Mouse (Mus musculus) layer of hippocampus, adult 18-20 months (tissue): Measurements from ENCODE around the gene Eif4a3. TPM values are rescaled to one million over a fixed set of nuclear protein-coding genes. Genes with fewer than 3 reads are reported as not detected.
"Not testable (repeated sequence)": the region's sequence is repeated elsewhere in the genome, so short reads cannot be mapped to it uniquely, and the experiment has no call there.

Source experiments
- DNase-seq, 2 experiments: peaks; one replicate each; pipeline ENCODE4 v3.0.0; 2022; ENCODE audit warnings: low spot score in 2 of 2
- total RNA-seq, 2 experiments: library from RNA; stranded (reverse); gene quantifications; 2 replicates each; pipeline ENCODE4 v1.2.3; 2021

Eif4a3 gene
- total RNA-seq, 2 experiments from 2014 or later = 92.8 to 97.8 TPM

DNA sequence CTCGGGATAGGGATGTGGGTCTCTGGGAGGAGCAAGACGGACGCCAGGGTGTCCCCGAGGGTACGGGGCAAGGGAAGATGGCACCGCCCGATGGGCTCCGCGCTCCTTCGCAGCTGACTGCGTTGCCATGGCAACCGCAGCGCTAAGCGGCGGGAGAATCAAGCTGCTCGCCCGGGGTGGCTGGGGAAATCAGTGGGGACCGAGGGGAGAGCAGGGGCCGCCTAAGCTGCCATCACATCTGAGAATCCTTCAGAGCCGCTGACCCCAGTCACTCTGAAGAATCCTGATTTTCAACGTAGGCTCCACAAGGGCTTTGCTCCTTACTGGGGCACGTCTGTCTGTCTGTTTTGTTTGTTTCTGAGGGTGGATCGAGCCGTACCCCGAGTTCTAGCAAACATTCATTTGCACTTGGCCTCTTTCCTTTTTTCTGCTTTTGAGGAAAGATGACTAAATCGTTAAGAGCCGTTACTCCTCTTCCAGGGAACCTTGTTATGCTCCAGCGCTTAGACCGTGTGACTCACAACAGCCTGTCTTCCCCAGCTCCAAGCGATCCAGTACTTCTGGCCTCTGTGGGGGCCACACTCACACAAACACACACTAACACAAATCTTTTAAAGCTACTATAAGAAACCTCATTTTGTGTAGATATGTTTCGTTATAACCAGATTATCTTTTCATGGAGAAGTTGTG is 502 bp upstream of the Eif4a3 start:
- DNase-seq = no peak

DNA sequence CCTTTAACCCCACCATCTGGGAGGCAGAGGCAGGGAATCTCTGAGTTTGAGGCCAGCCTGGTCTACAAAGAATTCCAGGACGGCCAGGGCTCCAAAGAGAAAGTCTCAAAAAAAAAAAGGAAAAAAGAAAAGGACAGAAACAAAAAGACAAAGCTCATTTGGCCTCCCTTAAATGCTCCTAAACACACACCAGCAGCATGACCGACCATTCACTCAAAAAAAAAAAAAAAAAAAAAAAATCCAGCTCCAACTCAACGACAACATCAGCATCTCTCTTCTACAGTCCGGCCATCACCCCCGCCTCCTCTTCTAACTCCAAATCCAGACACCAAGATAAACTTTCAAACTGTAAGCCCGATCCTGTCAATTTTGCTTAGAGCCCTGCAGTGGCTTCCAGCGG is 972 bp downstream of the Eif4a3 start:
- no peak for DNase-seq

DNA sequence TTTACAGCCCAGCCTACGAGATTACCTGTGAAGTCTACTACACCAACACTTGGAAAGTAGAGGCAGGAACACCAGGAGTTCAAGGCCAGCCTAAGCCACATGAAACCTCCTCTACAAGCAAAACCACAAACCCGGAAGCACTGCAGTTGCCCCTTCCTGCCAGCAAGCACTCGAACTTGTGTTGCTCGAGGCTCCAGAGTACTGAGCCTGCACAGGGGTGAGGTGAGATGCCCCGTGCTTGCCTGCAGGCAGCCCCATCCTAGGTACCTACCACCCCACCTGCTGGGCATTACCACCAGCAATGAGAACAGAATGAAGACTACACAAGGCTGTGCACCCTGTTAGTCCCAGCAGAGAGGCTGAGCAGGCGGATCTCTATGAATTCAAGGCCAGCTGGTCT is 1.9 kb downstream of the Eif4a3 start:
- DNase-seq = no peak

DNA sequence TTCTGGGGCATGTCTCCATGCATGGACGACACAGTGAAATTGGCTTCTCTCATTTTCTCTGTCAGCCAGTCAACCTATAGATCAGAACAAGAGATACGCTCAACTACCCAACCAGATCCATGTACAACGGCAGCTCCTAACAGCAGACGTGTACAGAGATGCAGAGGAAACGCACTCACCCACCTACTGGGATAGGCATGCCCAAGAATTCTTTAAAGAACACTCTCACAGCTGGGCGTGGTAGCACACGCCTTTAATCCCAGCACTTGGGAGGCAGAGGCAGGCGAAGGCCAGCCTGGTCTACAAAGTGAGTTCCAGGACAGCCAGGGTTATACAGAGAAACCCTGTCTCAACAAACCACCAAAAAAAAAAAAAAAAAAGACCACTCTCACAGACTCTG is 7.0 kb downstream of the Eif4a3 start:
- not testable (repeated sequence) for DNase-seq

DNA sequence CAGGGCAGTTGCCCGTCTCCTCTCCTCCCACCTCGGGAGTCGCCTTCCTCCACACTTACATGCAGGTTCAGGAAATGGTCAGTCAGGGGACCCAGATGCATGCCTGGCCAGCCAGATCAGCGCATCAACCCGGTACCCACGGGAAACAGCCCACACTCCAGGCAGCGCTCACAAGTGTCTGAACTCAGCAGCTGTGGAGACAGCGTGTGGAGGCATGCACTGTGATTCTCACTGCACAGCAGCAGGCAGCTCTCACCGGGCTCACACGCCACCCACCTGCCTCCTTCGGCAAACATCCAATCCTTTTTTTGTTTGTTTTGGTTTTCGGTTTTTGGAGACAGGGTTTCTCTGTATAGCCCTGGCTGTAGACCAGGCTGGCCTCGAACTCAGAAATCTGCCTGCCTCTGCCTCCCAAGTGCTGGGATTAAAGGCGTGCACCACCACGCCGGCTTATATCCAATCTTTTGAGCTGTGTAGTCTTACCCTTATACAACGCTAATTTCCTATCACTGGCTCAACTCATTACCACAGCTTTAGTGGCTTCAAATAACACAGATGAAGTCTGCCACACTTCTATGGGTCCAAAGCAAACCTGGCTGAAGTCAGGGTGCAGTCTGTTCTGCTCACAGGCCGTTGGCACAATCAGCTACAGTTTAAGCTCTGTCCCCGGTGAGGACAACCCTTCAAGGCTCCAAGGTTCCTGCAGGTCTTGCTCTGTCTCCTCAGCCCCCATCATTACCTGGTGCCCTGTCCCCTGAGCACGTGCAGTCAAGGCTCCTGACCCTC is 12.5 kb downstream of the Eif4a3 start:
- no peak for DNase-seq

DNA sequence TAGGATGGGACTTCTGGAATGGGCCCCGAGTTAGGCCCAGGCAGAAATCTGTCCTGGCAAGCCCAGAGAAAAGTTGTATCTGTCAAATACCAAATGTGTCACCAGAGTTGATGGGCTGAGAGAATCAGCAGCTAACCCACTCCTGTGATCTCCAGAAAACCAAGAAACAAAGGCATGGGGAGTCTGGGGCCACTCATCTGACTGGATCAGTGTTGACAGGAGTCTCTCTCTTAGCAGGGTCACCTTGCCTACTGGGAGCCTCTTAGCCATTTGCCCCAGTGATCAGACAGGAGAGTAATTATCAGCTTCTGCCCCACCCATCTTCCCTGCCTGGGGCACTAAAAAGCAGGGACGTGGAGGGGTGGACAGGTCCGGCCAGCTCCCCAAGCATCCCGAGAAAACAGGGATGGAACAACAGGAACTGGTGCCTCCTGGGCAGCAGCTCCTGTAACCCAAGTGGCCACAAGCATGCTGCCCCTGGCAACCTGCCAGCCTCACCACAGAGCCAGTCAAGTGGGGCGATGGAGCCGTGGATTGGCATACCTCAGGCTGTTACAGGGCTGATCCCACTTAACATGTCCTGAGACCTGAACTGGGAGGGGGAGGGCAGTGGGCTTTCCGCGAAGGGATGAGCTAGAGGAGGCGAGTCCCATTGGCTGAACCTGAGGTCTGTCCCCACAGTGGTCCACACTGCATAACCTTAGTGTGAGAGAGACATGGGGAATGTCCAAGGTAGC is 13.9 kb downstream of the Eif4a3 start:
- DNase-seq = no peak

DNA sequence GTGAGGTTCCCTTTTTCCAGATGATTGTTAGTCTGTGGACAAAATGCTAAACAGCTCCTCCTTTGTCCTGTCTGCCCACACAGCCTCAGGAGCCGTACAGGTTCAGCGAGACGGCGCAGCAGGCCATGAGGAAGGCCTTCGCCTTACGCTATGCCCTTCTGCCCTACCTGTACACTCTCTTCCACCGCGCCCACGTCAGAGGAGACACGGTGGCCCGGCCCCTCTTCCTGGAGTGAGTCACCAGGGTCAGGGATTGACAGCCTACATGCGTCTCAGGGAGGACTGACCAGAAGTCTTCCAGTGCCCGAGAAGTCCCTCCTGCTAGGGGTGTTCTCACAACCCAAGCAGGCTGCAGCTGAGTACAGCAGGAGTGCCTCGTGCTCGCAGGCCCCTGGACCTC is 18.9 kb downstream of the Eif4a3 start:
- DNase-seq = no peak

DNA sequence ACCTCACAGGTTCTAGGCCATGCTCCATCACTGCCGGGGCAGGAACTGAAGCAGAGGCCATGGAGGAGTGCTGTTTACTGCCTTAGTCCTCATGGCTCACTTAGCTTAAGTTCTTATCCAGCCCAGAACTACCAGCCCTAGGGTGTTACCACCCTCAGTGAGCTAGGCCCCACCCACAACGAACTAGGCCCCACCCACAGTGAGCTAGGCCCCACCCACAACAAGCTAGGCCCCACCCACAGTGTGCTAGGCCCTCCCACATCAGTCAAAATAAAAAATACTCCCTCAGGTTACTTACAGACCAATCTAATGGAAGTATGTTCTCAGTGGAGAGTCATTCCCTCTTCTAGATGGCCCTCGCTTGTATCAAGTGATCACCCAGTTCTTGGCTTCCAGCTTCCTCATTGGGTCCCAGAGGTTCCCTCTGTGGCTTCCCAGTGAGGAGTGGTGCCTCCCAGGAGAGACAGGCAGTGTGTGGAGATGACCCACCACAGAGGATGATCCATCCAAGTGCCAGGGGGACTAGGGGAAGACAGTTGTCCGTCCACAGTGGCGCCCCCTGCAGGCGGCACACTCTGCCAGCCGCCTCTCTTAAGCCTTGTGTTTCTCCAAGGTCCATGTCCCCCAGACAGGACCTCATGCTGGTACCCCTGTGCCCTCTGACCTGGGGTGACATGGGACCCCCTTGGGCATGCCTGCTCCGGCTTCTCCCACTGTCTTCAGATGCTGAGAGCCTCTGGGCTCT is 26.5 kb downstream of the Eif4a3 start:
- DNase-seq = no peak

DNA sequence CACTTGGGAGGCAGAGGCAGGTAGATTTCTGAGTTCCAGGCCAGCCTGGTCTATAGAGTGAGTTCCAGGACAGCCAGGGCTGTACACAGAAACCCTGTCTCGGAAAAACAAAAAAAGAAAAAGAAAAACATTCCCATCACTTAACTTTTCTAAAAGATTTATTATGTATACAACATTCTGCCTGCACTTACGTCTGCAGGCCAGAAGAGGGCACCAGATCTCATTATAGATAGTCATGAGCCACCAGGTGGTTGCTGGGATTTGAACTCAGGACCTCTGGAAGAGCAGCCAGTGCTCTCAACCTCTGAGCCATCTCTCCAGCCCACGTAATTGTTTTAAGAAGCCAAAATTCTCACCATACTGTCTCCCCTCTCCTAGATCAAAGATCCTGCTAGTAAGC is 27.4 kb downstream of the Eif4a3 start:
- DNase-seq = not testable (repeated sequence)

DNA sequence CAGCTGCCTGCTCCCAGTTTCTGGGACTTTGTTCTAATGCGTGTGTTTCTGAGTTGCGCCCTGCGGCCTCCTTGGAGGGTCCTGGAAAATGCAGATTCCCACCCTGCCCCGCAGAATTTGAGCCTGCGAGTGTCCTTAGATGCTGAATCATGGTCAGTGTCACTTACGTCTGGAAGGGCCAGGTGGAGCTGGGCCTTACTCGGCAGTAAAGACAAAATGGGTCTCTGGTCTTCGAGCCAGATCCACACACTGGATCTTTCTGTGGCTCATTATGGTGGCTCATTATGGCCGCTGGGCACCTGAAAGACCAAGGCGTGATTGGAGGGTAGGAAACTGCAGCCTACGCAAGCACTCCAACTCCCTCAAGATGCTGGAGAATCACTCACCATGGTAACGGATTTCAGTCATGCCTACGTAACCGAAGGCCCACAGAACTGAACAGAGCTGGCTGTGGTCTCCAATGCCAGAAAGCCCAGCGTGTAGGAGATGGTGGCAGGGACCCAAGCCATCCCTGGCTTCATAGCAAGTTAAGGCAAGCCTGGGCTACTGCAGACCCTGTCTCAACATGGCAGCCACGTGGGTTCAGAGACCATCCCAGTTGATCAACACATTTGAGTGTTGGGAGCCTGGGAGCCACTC is 31.2 kb downstream of the Eif4a3 start:
- peak; percentile 67 to 81 for DNase-seq

DNA sequence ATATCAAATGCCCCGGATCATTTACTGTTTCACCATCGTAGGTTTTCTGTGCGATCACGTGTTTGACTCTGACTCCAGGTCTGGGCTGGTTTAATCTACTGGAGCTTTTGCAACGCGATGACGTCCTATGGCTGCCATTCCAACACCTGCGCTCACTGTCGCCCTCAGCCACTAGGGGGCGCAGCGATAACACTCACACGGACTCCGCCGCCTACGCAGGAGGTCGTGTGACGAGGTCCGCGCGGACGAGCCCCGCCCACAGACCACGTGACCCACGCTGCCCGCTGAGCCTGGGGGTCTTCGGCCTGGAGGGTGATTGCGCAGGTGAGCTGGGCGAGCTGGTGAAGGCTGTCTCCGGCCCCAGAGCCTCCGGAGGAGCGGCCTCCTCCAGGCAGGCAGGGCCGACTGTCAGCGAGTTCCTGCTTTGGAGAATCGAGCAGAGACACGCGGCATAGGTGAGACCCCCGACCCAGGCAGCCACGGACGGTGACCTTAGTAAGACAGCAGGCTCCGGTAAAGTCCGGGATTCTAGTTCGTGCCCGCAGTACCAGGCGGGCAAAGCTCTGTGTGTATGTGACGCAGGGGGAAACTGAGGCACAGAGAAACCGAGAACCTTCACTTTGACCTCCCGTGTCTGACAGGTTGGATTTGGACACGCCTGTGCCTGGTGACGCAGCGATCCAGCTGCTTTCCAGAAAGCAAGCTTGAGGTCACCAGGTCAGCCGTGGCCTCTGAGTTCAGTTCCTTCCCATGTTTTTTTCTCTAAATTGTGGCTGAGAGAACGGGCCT is 31.9 kb downstream of the Eif4a3 start, which contains the start of gene Gaa:
Gene Gaa, plus strand, starts transcription at position 120 of the 789 bp plus-strand sequence.
- DNase-seq = peak; percentile 89 to 99

DNA sequence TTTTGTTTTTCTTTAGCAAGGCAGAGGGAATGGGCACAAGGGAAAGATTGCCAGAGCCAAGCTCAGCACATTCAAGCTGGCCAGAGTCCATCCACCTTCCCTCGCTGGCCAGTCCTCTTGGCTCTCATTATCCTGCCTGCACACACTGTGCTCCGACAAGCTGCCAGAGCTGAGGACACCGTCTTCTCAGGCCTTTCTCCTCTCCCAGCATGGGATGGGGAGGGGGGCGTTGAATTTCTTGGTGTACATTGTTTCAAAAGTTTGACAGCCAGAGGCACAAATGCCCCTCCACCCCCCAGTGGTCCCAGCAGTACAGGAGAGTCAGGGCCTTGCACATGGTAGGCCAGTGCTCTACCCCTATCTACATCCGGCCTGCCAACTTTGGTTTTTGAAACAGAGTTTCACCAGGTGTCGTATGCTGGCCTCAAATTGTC is 32.6 kb downstream of the Eif4a3 start:
- DNase-seq = peak in 1 of 2 experiments; percentile 65

DNA sequence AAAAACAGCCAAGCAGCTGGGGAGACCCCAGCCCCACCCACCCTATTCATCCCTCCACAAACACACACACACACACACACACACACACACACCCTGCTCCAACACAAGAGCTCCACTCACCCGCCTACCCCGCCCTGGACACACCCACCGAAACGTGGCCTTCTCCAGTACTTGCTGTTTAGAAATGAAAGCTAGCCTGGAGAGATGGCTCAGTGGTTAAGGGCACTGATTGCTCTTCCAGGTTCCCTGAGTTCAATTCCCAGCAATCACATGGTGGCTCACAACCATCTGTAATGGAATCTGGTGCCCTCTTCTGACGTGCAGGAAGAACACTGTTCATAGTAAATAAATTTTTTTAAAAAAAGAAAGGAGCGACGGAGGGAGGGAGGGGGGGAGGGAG is 34.1 kb downstream of the Eif4a3 start:
- no peak for DNase-seq

DNA sequence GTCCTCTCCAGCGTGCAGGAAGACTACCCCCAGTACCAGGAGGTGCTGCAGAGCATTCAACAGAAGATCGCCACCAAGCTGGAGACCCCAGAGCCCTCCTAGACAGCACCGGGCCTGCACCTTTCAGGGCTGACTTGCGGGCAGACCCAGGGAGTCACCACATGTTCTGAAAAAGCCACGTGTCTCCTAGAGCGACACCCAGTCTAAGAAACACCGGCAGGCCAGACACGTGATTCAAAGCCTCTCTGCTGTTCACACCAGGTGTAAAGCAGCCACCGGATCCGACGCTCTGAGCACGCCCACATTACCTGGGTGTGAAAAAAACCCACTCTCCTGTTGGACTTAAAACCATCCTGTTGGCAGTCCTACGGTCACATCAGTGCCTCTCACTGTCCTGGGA is 35.5 kb downstream of the Eif4a3 start:
- DNase-seq = no peak

DNA sequence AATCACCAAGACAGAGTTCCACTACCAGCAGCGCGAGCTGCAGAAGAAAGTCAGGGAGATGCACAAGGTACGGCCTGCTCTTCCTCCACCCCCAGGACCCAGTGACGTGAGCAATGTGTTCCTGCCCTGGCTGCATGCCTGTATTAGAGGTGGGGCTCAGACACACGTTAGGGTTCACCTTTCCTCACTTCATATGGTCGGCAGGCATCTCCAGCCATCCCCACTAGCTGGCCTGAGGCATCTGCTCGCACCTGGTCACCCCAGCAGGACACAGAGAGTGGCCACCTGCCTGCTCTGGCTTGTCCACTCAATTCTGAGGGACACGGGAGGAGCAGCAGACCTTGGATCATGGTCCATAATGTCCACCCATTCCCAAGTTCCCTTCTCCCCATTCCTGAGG is 39.9 kb downstream of the Eif4a3 start:
- no peak for DNase-seq

DNA sequence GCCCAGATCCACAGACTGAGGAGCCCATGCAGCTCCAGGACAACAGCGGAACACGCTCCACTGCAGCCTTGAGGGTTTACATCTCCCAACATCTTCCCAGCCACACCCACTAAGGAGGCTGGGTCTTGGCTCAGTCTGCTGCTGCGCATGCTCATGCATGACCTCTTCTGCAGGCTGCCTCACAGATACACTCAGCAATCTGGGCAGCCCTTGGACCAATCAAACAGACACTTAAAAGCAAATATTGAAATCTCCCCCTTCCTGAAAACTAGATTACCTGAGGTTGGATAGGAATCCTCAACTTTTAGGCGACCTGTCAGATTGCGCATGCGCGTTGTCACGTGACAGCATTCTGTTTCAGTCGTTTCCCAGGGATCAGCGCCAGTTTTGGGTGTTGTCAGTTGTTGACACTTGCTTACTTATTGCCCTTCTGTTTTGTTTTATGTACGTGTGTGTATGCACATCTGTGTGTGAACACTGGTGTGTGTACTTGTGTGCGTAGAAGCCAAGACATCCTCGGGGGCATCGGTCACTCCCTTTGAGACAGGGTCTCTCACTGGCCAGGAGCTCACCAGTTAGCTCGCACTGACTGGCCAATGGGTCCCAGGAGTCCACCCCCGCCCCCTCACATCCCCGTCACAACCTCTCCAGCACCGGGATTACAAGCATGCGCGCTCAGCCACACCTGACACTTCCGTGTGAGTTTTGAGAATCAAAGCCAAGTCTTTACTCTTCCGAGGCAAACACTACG is 41.1 kb downstream of the Eif4a3 start:
- DNase-seq = peak; percentile 44 to 75

DNA sequence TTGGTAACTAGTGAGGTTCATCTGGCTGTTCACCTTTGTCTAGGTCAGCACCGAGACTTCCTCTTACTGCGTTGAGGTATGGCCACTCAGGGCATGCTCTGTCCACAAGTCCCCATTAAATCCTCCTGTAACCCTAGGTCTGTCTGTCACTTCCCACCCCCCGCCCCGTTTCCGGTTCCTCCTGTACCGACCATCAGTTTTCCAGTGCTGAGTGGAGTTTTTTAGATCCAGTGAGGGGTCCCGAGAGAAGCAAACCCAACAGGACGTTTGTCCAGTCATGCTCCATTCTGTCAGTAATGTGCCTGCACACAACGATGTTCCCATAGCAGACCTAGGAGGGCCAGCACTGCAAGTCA is 41.7 kb downstream of the Eif4a3 start:
- no peak for DNase-seq

DNA sequence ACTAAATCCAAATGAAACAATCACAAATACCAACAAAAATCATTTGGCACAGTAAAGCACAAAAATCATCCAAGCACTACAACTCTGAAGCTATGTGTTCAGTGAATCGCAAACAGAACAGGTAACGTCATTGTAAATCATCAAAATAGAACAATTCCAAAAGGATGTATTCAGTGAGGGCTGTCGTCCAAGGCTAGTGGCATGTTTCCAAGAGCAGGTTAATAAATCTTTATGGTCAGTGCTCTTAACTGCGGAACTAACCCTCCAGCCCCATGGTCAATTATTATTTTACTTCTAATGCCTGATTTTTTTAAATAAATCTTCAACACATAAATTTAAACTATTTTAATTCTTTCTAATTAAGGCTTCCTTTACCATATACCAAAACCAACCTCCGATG is 43.3 kb downstream of the Eif4a3 start:
- not testable (repeated sequence) for DNase-seq

DNA sequence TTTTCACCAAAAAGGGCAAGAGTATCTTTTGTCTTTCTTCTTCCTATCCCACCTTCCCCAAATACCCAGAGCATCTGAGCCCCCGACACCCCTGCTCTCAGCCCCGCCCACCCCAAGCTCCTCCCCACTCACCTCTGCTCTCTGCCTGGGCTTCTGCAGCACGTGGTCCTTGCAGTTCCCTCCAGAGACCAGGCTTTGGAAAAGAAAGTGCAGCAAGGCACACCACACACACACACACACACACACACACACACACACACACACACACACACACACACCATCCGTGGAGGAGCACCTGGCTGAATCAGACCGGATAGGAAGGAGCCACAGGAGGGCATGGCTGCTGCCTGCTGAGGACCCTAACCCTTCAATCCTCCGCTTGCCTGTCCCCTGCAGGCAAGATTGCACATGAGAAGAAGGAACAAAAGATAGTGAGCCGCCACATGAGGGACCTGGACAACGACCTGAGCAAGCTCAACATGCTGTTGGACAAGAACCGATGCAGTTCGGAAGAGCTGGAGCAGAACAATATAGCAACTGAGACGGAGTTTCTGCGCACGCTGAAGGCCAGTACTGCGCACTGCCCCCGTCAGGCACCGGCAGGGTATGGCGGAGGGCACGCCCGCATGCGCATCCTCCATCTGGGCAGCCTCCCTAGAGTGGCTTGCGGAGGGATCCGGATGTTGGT is 46.9 kb downstream of the Eif4a3 start:
- no peak for DNase-seq
